Mouse (Mus musculus) thymus, adult 2 months (tissue): Measurements from ENCODE around the gene Nrxn2.

Source experiments
- CTCF ChIP-seq: fragments of 200-500 bp; IDR thresholded peaks from 2 replicates; pipeline ENCODE4 v1.5.1; 2012; ENCODE audit warnings: mild to moderate bottlenecking, control low read depth, low read length, moderate library complexity, borderline replicate concordance; ENCODE audit not compliant: control insufficient read depth, poor library complexity, insufficient read depth; ENCODE audit errors: extremely low read depth
- POLR2A ChIP-seq: fragments of 200-500 bp; IDR thresholded peaks from 2 replicates; pipeline ENCODE4 v1.6.1; 2012; ENCODE audit warnings: mild to moderate bottlenecking, low read length, control low read depth, moderate library complexity; ENCODE audit not compliant: control insufficient read depth, poor library complexity, insufficient read depth; ENCODE audit errors: extremely low read depth

DNA sequence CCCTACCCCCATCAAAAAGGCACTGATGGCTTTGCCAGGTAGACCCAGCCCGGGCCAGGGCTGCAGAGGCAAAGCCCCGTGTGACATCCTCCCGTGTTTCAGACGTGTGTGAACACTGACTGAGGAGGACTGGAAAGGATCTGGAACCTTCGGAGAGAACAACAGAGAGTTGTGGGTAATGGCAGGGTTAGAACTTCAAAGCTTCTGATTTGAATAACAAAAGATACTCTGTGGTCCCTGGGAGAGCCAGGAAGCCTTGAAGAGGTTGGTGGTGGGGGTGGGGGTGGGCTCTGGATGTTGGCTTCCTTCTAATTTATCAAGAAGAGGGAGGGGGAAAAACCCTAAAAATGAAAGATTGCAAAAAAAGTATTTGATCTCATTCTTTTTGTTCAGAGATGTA, 151.0 kb downstream of the Nrxn2 start:
- TF ChIP-seq CTCF (no peak), POLR2A (no peak)
